Mouse (Mus musculus) frontal cortex, postnatal 36 days (tissue): ENCODE results near the gene 2300002M23Rik.

Experiments
- DNase-seq, 2 experiments: peaks; one replicate each; pipeline ENCODE4 v3.0.0; 2022; ENCODE audit warnings: low spot score in 2 of 2

2300002M23Rik gene

GRCm38 (mm10) chr17:35556186-35556765 is 11.0 kb upstream of the 2300002M23Rik start:
- no peak for DNase-seq

GRCm38 (mm10) chr17:35556812-35557211 is 10.4 kb upstream of the 2300002M23Rik start:
- DNase-seq = peak in 1 of 2 experiments; percentile 40

GRCm38 (mm10) chr17:35557351-35557750 is 9.9 kb upstream of the 2300002M23Rik start:
- DNase-seq = no peak

- no peak for DNase-seq
Observed at GRCm38 (mm10) chr17:35558216-35558615, 9.0 kb upstream of the 2300002M23Rik start.

GRCm38 (mm10) chr17:35567767-35568166 is 517 bp downstream of the 2300002M23Rik start:
- DNase-seq = no peak

GRCm38 (mm10) chr17:35569091-35569944 is 2.1 kb downstream of the 2300002M23Rik start:
- DNase-seq = no peak

- no peak for DNase-seq
Observed at GRCm38 (mm10) chr17:35570836-35571235, 3.6 kb downstream of the 2300002M23Rik start.

- no peak for DNase-seq
Observed at GRCm38 (mm10) chr17:35571477-35571876, 4.2 kb downstream of the 2300002M23Rik start.

- DNase-seq = peak; percentile 61 to 64
Observed at GRCm38 (mm10) chr17:35578211-35578610, 11.0 kb downstream of the 2300002M23Rik start.

- DNase-seq = no peak
Observed at GRCm38 (mm10) chr17:35582900-35583299, 15.7 kb downstream of the 2300002M23Rik start.

GRCm38 (mm10) chr17:35584330-35584937 is 17.2 kb downstream of the 2300002M23Rik start:
- DNase-seq = peak; percentile 83 to 89

- no peak for DNase-seq
Observed at GRCm38 (mm10) chr17:35587291-35587690, 20.0 kb downstream of the 2300002M23Rik start.

- no peak for DNase-seq
Observed at GRCm38 (mm10) chr17:35588387-35588786, 21.1 kb downstream of the 2300002M23Rik start.

- DNase-seq = peak; percentile 69 to 82
Observed at GRCm38 (mm10) chr17:35590410-35591218, 23.4 kb downstream of the 2300002M23Rik start.

GRCm38 (mm10) chr17:35591219-35591578 is 23.9 kb downstream of the 2300002M23Rik start:
- no peak for DNase-seq

- peak in 1 of 2 experiments; percentile 10 for DNase-seq
Observed at GRCm38 (mm10) chr17:35591731-35592130, 24.5 kb downstream of the 2300002M23Rik start.

GRCm38 (mm10) chr17:35592131-35592530 is 24.9 kb downstream of the 2300002M23Rik start:
- DNase-seq = no peak

GRCm38 (mm10) chr17:35593786-35594185 is 26.5 kb downstream of the 2300002M23Rik start:
- no peak for DNase-seq

GRCm38 (mm10) chr17:35594456-35594855 is 27.2 kb downstream of the 2300002M23Rik start:
- DNase-seq = no peak

GRCm38 (mm10) chr17:35597399-35597798 is 30.1 kb downstream of the 2300002M23Rik start:
- no peak for DNase-seq

GRCm38 (mm10) chr17:35601249-35601648 is 34.0 kb downstream of the 2300002M23Rik start, which contains the start of gene Sfta2:
TSS of gene Sfta2 (plus strand) at chr17:35601549.
- no peak for DNase-seq
